Mouse (Mus musculus): Measurements from ENCODE around the gene Pdik1l. TPM values are rescaled to one million over a fixed set of nuclear protein-coding genes. Genes with fewer than 3 reads are reported as not detected.
"Not testable (repeated sequence)": the region's sequence is repeated elsewhere in the genome, so short reads cannot be mapped to it uniquely, and the experiment has no call there.

Pdik1l gene
- total RNA-seq, 2 experiments from 2014 or later = 18.2 to 19.0 TPM

- no peak for DNase-seq
Observed at GRCm38 (mm10) chr4:134298626-134299497, 11.2 kb upstream of the Pdik1l start.

- no peak for DNase-seq
Observed at GRCm38 (mm10) chr4:134297369-134297768, 9.7 kb upstream of the Pdik1l start.

DNA sequence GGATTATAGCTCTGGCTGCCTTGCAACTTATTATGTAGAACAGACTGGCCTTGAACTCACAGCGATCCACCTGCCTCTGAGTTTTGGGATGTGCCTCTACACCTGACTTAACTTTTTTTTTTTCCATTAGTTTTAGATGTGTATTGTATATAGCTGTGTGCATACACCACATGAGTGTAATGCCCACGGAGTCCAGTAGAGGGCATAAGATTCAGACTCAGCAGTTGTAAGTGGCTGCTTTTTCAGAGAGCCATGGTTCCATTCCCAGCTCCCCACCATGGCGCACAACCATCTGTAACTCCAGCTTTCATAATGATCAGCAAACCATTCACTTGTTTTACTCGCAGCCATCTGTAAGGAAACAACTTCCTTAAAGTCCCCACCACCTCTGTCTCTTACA is 8.8 kb upstream of the Pdik1l start:
- no peak for DNase-seq

DNA sequence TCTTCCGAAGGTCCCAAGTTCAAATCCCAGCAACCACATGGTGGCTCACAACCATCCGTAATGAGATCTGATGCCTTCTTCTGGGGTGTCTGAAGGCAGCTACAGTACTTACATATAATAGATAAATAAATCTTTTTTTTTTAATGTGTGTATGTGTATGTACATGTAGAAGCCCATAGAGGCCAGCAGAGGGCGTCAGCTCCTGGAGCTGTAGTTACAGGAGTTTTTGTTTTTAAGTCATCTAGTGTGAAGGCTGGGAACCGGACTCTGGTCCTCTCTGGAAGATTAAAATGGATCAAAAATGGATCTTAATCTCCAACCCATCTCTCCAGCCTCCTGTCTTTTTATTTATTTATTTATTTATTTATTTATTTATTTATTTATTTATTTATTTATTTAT is 8.4 kb upstream of the Pdik1l start:
- not testable (repeated sequence) for DNase-seq

GRCm38 (mm10) chr4:134293692-134294163 is 6.0 kb upstream of the Pdik1l start:
- no peak for DNase-seq

DNA sequence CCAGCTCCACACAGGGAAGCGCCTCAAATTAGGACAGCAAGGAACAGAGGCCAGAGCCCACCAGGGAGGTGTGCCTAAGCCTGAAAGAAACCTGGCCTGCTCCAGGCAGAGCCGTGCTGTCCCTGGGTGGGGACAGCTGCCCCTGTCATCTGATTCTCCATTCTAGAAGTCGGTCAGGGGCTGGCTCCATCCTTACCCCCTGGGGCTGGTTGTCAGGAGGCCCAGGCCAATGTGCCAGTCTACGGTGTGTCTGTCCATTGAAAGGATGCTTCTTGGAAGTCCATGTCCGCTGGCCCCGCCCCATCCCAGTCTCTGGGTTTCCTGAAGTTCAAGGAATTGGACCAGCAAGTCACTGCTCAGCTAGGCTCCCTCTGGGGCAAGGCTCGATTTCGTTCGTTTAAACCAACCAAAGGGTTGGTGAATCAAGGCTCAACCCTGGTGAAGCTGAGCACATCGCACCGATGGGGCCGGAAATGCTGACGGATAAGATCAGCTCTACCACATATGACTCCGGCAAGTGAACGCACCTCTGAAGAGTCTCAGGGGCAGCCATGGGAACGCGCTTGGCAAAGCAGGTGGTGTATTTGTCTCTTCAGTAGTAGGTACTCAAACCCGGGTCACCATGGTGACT is 5.5 kb upstream of the Pdik1l start:
- DNase-seq = no peak

DNA sequence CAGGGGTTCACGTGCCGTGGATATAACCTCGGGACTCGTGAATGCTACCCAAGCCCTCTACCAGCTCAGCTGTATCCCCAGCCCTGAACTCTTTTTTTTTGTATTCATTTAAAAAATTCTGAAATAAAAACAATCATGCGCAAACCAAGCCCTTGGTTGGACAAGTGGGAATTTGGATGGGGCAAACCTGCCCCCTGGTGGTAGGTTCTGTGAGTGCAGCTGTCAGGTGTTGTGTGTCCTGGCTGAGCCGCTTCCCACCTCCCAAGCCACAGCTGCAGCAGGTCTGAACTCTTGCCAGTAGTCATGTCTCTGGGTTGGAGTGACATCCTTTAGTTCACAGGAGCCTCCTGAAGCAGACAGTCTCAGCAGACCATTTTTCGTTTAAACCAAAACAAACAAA is 4.4 kb upstream of the Pdik1l start:
- DNase-seq = peak; percentile 73 to 81

DNA sequence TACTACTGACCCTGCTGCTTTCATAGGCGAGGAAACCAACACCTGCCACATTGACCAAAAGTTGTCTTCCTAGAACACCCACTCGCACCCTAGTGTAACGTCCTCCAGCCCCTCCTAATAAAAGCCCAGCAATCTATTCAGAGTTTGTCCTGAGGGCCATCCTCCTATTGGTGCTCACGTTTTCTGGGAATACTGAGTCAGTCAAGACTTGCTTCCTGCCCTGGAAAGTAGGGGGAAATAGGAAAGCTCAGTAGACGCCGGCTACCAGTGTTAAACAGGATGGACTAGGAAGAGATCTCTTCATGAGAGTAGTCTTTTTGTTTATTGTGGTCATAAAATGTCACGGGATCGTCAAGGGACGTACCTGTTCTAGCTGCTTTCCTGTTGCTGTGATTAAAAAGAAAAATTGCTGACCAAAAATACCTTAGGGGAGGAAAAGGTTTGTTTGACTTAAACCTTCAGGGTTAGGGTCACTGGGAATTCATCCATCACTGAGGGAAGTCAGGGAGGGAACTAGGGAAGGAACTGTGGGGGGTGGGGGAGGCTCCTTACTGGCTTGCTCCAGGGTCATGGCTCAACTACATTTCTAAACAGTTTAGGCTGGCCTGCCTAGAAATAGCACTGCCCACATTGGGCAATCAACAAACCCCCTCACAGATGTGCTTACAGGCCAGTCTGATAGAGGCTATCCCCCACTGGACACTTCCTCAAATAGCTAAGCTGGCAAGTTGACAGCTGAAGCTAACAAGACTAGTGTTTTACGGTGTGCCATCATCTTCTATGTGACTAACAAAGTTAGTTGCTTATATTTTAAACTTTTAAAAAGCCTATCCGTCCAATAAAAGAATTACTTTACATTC is 932 bp upstream of the Pdik1l start:
- DNase-seq = peak in 1 of 2 experiments; percentile 30

DNA sequence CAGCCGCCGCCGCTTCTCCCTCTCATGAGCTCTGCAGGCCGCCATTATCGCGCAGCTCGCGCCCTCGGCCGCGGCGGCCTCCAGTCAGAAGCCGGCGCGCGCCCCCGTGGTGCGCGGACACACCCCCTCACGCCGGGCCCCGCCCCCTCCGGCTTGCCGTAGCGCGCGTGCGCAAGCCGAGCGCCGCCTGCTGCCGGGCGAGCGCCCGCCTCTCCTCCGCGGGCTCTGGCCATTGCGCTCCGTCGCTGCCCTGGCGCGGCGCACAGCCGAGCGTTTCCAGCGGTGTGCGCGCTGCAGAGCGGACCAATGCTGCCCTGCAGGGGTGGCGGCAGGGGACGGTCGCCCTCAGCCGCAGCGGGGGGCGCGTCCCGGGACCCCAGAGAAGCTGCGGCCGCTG is 529 bp downstream of the Pdik1l start:
- DNase-seq = peak; percentile 98

- peak in 1 of 2 experiments; percentile 51 for DNase-seq
Observed at GRCm38 (mm10) chr4:134286226-134287167, 1.2 kb downstream of the Pdik1l start.

DNA sequence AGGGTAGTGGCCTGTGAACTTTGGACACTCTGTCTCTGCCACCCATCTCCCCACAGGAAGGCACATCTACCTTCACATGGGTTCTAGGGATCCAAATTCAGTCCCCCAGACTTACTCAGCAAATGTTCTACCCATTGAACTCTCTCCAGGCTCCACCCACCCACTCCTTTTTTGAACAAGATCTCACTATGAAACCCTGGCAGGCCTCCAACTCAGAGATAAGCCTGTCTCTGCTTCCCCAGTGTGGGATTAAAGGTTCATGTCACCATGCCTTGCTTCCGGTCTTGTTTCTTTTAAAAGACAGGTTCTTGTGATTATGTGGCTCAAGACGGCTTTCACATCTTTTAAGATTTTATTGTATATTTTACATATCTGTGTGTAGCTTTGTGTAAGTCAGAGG is 2.8 kb downstream of the Pdik1l start:
- DNase-seq = no peak

- DNase-seq = peak in 1 of 2 experiments; percentile 28
Observed at GRCm38 (mm10) chr4:134273417-134274345, 14.0 kb downstream of the Pdik1l start.

DNA sequence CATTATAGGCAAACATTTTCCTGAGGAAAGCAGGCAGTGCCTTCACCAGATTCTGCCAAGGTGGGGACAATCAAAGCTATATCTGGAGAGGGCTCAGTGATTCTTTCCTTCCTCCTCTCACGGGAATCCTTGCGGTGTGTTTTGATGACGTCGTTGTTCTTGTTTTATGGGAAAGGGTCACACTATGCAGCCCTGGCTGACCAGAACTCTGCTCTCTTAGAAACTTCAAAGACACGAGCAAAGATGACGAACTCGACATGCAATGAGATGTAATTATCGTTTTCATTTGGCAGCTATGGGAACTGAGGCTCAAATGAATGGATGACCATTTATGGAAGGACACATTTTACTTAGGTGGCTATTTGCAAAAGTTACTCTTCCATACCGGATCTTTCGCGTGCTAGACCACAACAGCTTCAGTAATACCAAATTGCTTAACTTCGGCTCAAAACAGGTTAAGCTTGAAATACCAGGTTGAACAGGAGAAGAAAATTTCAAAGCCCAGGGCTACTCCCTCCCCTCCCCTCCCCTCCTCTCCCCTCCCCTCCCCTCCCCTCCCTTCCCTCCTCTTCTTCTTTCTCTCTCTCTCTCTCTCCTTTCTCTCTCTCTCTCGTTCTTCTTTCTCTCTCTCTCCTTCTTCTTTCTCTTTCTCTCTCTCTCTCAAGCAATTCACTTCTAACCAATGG is 14.8 kb downstream of the Pdik1l start:
- no peak for DNase-seq

GRCm38 (mm10) chr4:134271979-134272378 is 15.7 kb downstream of the Pdik1l start:
- DNase-seq = no peak

GRCm38 (mm10) chr4:134269622-134270021 is 18.1 kb downstream of the Pdik1l start:
- DNase-seq = not testable (repeated sequence)

- DNase-seq = no peak
Observed at GRCm38 (mm10) chr4:134268102-134268655, 19.5 kb downstream of the Pdik1l start.

GRCm38 (mm10) chr4:134265860-134266585 is 21.7 kb downstream of the Pdik1l start:
- no peak for DNase-seq

DNA sequence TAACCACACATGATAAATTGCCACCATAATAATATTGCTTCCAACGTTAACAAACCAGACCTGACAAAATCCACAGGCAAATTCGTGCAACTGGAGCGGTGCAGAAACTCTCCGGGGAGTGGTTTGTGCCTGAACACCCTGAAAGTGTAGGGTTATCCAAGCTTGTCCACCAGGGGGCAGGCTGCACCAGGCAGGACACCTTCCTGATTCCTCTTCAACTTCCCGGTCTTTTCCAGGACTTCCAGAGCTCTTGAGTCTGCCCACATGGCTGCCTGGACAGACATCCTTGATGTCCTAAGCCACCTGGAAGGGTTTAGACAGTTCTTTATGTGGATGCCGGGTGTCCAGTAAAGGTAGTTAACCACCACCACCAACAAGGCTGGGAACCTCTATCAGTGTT is 24.5 kb downstream of the Pdik1l start:
- DNase-seq = peak; percentile 74 to 88

Measured in adrenal gland, postnatal 36 days (tissue).